Mouse (Mus musculus) adrenal gland, postnatal 25 days (tissue): ENCODE data around the gene Edil3. TPM values are rescaled to one million over a fixed set of nuclear protein-coding genes. Genes with fewer than 3 reads are reported as not detected.
"Not testable (repeated sequence)": the region's sequence is repeated elsewhere in the genome, so short reads cannot be mapped to it uniquely, and the experiment has no call there.

ENCODE experiments used
- DNase-seq: peaks from one replicate; pipeline ENCODE4 v3.0.0; 2021; ENCODE audit warnings: mixed read lengths
- total RNA-seq: library from RNA; stranded (reverse); gene quantifications from 2 replicates; pipeline ENCODE4 v1.2.3, GENCODE M21; 2021

The Edil3 gene
- total RNA-seq, 1 experiment from 2014 or later, result 3.3 TPM

DNA sequence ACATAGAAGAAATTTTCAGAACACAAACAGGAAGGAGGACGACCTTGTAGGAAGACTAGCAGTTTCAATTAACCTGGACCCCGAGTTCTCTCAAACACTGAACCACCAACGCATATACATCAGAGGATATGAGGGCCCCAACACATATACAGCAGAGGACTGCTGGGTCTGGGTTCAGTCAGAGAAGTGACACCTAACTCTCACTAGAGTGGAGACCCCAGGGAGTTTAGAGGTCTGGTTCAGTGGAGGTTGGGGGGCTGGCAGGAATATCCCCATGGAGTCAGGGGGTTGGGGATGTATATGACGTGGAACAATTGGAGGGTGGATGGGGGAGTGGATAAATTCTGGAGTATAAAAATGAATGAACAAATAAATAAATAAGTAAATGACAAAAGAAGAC, 151.1 kb downstream of the Edil3 start:
- DNase-seq, result no peak

DNA sequence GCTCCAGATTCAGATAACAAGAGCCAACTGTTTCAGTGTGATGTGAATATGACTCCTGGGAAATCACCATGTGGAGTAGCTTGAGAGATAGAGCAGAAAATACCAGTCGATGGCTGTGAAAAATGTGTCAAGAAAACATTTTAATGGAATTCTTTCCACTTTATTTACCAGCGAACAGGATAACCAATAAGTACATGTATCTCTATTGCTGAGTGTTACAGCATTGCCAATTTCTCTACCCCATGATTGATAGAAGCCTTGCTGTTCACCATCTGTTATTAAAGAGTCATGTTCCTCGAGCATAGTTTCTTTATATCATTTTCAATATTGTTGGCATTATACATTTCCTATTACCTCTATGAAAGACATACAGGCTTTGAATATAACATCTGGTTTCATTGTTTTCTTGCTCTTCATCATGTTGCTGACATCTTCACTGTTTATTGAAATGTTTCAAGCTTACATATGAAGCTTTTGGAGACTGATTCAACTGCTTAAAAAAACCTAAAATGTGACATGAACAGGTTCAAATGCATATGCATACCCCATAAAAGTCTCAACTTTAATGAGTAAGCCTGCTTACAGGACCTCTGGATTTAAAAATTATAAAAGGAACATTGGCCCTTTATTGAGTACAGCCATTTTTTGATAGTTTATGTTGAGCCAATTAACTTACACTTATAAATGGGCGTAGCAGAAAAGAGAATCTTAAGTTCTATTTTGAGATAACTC, 186.6 kb downstream of the Edil3 start:
- DNase-seq, result no peak

DNA sequence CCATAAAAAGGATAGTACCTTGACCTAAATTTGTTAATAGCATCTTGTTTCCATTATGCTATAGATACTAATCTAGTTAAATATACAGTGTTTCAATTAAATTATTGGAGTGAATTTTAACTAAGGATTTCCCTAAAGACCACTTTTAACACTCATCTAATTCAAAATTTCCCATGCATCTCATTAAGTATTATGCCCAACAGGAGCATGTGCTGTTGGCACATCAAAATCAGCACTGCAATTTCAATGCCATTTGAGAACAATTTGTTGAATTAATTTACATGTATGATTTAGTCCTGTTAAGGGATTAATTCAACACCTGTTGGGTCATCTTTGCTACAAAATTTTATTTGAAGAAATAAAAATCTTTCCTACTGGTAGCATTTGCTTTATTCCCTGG, 191.2 kb downstream of the Edil3 start:
- no peak for DNase-seq

- no peak for DNase-seq
These were observed 208.7 kb downstream of the Edil3 start for GRCm38 (mm10) chr13:89029817-89030539.

- no peak for DNase-seq
These were observed 214.4 kb downstream of the Edil3 start for GRCm38 (mm10) chr13:89035711-89036110.

- no peak for DNase-seq
These were observed 220.2 kb downstream of the Edil3 start for GRCm38 (mm10) chr13:89041495-89041894.

GRCm38 (mm10) chr13:89070132-89070531, 248.9 kb downstream of the Edil3 start:
- DNase-seq, result not testable (repeated sequence)

- DNase-seq, result no peak
These were observed 254.9 kb downstream of the Edil3 start for GRCm38 (mm10) chr13:89076212-89076611.

GRCm38 (mm10) chr13:89105889-89106288, 284.6 kb downstream of the Edil3 start:
- DNase-seq, result no peak

GRCm38 (mm10) chr13:89117551-89117950, 296.3 kb downstream of the Edil3 start:
- DNase-seq, result no peak

GRCm38 (mm10) chr13:89119809-89120208, 298.5 kb downstream of the Edil3 start:
- DNase-seq, result no peak

DNA sequence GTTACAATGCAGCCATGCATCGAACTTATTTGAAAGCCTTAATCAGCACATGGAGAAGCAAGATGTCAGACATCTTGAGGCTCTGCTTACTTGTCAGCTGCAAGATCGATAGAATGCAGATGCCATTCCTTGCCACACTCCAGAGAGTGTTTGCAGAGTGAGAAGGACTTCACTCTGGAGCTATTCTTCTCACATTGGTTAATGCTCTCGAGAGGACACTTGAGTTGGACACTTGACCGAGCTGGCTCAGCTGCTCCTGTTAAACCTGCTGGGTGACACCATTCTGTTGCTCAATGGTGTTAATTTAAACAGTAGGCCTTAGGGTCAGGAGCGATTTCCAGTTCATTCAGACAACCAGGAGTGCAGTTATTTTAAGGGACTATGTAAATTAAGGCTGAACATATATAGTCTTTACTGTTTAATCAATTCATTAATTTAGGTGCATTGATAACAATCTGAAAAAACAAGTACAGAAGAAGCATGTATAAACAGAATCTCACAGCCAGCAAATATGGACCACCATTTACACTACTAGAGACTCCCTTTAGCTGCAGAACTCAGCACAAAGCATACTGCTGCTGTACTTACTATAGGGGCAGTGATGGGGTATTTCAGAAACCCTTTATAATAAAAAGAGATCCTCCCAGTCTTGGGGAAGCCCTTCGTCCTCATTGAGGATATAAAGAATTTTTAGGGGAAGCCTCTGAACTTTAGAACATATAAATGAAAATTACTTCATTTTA, 301.4 kb downstream of the Edil3 start:
- no peak for DNase-seq

- no peak for DNase-seq
These were observed 302.1 kb downstream of the Edil3 start for GRCm38 (mm10) chr13:89123396-89123795.

- no peak for DNase-seq
These were observed 324.8 kb downstream of the Edil3 start for GRCm38 (mm10) chr13:89146056-89146547.

DNA sequence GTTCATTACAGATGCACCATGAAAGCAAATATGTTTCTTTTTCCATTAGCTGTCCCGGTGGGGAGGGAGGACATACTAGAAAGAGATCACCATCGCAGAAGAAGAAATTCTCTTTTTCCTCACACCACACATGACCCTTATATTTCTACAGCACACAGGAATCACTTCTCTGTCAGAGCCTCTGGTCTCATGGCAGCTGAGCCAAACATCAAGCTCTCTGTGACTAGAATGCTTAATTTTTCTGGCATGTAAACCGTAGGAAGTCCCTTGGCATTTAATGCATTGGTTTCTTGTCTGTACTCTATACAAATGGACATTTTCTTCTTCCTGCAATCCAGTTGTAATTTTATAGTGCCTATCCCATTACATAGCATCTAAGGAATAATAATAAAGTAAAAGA, 330.6 kb downstream of the Edil3 start:
- DNase-seq, result no peak

- no peak for DNase-seq
These were observed 346.7 kb downstream of the Edil3 start for GRCm38 (mm10) chr13:89167960-89168359.

- no peak for DNase-seq
These were observed 348.8 kb downstream of the Edil3 start for GRCm38 (mm10) chr13:89170040-89170439.

GRCm38 (mm10) chr13:89175154-89175553, 353.9 kb downstream of the Edil3 start:
- DNase-seq, result no peak

- DNase-seq, result no peak
These were observed 367.8 kb downstream of the Edil3 start for GRCm38 (mm10) chr13:89189051-89189450.

DNA sequence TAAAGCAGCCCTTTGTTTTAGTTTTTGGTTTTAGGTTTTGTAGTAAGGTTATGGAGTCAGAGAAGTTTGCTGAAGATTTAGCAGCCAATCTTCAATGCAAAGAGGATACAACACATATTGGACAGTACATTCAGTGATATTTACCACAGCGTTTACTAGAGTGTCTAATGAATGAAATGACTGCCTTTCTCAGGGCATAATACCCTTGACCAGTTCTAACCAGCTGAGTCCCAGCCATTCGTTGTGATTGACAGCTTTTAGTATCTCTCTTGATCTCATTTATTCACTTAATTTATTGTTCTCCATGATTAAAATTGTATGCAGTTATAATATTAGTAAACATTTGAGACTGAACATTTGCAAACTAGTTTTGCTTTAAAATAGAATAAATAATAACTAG, 375.7 kb downstream of the Edil3 start:
- no peak for DNase-seq

GRCm38 (mm10) chr13:89199275-89199674, 378.0 kb downstream of the Edil3 start:
- no peak for DNase-seq

- DNase-seq, result no peak
These were observed 416.8 kb downstream of the Edil3 start for GRCm38 (mm10) chr13:89238104-89238503.
